Mouse (Mus musculus) C2C12 (cell line): ENCODE data around the gene Sh3gl1. TPM values are rescaled to one million over a fixed set of nuclear protein-coding genes. Genes with fewer than 3 reads are reported as not detected.

Source experiments
- H3K27me3 ChIP-seq: one replicate; pipeline ENCODE4 v1.6.1; 2011; ENCODE audit not compliant: control insufficient read depth, insufficient read depth, insufficient read length
- H3K36me3 ChIP-seq: one replicate; pipeline ENCODE4 v1.6.1; 2011; ENCODE audit not compliant: control insufficient read depth, insufficient read depth
- H3K4me3 ChIP-seq: one replicate; pipeline ENCODE4 v1.5.1; 2011; ENCODE audit warnings: mild to moderate bottlenecking, control low read depth; ENCODE audit not compliant: poor library complexity, insufficient read depth, severe bottlenecking
- H3K79me2 ChIP-seq: one replicate; pipeline ENCODE4 v1.6.1; 2011; ENCODE audit not compliant: control insufficient read depth, insufficient read depth
- H3K79me3 ChIP-seq: one replicate; pipeline ENCODE4 v1.6.1; 2011; ENCODE audit warnings: low read depth, control low read depth
- H3ac ChIP-seq: one replicate; pipeline ENCODE3; 2011; ENCODE audit warnings: low read depth; ENCODE audit not compliant: control insufficient read depth, insufficient read length
- CEBPB ChIP-seq: IDR thresholded peaks from one replicate; pipeline ENCODE4 v1.6.1; 2011; ENCODE audit warnings: low read depth, mild to moderate bottlenecking, control low read depth, moderate library complexity
- CTCF ChIP-seq: IDR thresholded peaks from one replicate; pipeline ENCODE4 v1.5.1; 2011; ENCODE audit not compliant: control insufficient read depth, insufficient read depth, insufficient read length
- FOSL1 ChIP-seq: IDR thresholded peaks from one replicate; pipeline ENCODE4 v1.8.0; 2011; ENCODE audit warnings: mild to moderate bottlenecking, low read length; ENCODE audit not compliant: poor library complexity, insufficient read depth, severe bottlenecking
- MAX ChIP-seq: IDR thresholded peaks from one replicate; pipeline ENCODE4 v1.6.1; 2011; ENCODE audit warnings: mild to moderate bottlenecking, control low read depth
- MYOD1 ChIP-seq: IDR thresholded peaks from one replicate; pipeline ENCODE4 v1.6.1; 2011; ENCODE audit warnings: low read depth; ENCODE audit not compliant: control insufficient read depth, insufficient read length
- MYOG ChIP-seq: IDR thresholded peaks from one replicate; pipeline ENCODE4 v1.6.1; 2011; ENCODE audit not compliant: control insufficient read depth, insufficient read length; ENCODE audit errors: extremely low read depth
- USF1 ChIP-seq: IDR thresholded peaks from one replicate; pipeline ENCODE4 v1.6.1; 2011; ENCODE audit warnings: low read depth, mild to moderate bottlenecking, control low read depth, moderate library complexity
- polyA plus RNA-seq: library from polyadenylated mRNA; unstranded; fragments of >200 nt; fragmentation: generic; extraction: Trizol; gene quantifications from one replicate; pipeline ENCODE4 v1.2.1, GENCODE M21; 2012; ENCODE audit warnings: missing spikeins

The Sh3gl1 gene
- polyA plus RNA-seq, 1 experiment: 83.9 TPM

DNA sequence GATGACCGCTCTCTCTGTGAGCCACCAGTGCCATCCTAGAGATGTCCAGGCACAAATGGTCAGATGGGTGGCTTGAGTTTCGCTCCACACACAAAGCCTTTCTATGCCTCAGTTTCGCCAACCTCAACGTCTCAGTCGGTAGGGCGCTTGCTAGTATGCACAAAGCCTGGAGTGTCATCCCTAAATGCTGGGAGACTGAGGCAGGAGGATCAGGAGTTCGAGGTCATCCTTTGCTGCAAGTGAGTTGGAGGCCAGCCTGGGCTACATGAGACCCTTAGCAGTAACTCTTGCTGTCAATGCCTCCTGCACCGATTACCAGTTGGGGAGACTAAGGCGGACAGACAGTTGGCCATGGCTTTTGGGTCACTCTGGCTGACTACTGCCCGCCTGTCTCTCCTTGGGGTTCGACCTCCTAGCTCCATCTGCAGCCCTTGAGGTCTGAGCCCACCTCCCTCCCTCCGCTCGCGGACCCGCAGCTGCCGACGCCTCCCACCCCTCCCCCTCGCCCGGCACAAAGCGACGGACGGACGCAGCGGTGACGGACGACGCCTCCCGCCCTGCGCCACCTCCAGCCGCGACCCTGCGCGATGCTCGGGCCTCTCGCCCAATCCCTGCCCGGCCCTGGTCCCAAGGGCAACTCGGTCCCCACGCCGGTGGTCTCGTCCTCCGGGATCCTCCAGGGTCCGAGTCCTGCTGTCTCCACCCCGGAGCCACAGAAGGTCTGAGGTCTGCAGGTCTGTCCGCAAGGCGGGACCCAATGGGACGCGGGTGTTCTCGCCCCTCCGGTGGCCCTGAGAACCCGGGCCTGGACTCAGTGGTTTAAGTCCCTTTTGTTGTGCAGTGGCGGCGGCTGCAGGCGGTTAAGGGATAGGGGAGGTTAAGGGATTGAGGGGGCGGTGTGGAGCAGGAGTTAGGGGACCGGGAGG, 66.2 kb downstream of the Sh3gl1 start, which contains the start of gene Shd:
Gene Shd, plus strand, starts transcription at position 502 of the 926 bp plus-strand sequence.
- TF ChIP-seq CTCF (no peak), USF1 (no peak), MAX (no peak), MYOD1 (no peak), FOSL1 (no peak), MYOG (no peak), CEBPB (no peak)
- H3K4me3 ChIP-seq: no peak within 1 kb of the TSS
- no peaks in the 10 kb centered on the region for H3K79me2 ChIP-seq
- peaks cover 35% of the 10 kb centered on the region for H3K27me3 ChIP-seq
- no peaks in the 10 kb centered on the region for H3K79me3 ChIP-seq
- peaks cover 13% of the 10 kb centered on the region for H3K36me3 ChIP-seq
- no peak within 1 kb of the TSS for H3ac ChIP-seq

GRCm38 (mm10) chr17:55969560-55969959, 66.9 kb downstream of the Sh3gl1 start:
- no peak overlapping the region for H3K4me3 ChIP-seq
- peaks cover 16% of the 10 kb centered on the region for H3K36me3 ChIP-seq

DNA sequence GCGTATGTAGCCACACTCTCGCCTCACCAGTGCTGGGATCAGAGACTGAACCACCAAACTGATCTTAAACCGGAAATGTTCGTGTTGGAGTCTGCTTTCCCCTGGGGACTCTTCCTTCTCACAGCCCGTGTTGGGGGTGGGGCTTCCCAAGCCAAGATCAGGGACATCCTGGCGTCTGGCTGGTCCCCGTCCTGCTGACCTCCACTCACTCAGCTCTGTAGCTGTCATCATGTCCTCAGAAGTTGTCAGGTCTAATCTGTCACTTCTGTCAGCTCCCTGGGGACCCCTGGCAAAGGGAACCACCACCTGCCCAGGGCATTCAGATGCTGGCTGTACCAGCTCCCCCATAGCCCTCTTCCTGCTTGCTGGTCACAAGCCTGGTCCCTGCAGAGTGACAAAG, 68.2 kb downstream of the Sh3gl1 start:
- H3K36me3 ChIP-seq: peaks cover 16% of the 10 kb centered on the region
- no peak overlapping the region for H3K4me3 ChIP-seq
- TF ChIP-seq MYOD1 (no peak), MYOG (no peak), CEBPB (no peak), CTCF (no peak)
- H3K79me3 ChIP-seq: no peaks in the 10 kb centered on the region
- no peaks in the 10 kb centered on the region for H3K79me2 ChIP-seq
- H3K27me3 ChIP-seq: peaks cover 30% of the 10 kb centered on the region
- no peak overlapping the region for H3ac ChIP-seq

More at GRCm38 (mm10) chr17:55969560-55969959, 66.9 kb downstream of the Sh3gl1 start:
- H3K79me3 ChIP-seq: no peaks in the 10 kb centered on the region
- TF ChIP-seq CTCF: no peak
- TF ChIP-seq MAX: no peak
- no peak for TF ChIP-seq MYOG
- TF ChIP-seq MYOD1: no peak
- TF ChIP-seq USF1: no peak
- no peak for TF ChIP-seq CEBPB
- no peak for TF ChIP-seq FOSL1
- peaks cover 35% of the 10 kb centered on the region for H3K27me3 ChIP-seq
- no peak overlapping the region for H3ac ChIP-seq
- H3K79me2 ChIP-seq: no peaks in the 10 kb centered on the region

DNA sequence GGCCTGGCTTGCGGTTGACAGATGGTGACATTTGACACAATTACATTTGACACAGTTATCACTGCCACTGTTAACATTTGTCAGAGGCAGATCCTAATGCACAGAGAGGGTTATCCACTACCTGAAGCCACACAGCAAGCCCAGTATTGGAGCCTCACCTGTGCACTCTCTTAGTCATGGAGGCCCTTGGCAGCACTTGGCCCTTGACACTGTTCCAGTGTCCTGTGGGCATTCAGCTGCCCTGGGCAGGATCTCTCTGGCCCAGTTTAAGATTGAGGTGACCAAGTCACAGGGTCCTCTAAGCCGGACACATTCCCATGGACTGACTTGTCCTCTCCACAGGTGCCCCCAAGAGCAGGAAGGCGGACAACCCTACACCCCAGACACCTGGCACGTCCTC, 69.2 kb downstream of the Sh3gl1 start:
- TF ChIP-seq CEBPB: no peak
- no peak for TF ChIP-seq FOSL1
- TF ChIP-seq MYOD1: no peak
- no peak for TF ChIP-seq MAX
- no peak for TF ChIP-seq MYOG
- TF ChIP-seq USF1: no peak
- TF ChIP-seq CTCF: no peak
- peaks cover 19% of the 10 kb centered on the region for H3K36me3 ChIP-seq

More for the DNA sequence above, 69.2 kb downstream of the Sh3gl1 start:
- Histone ChIP-seq H3ac (no peak overlapping the region), H3K79me2 (no peaks in the 10 kb centered on the region), H3K79me3 (peaks cover 2% of the 10 kb centered on the region), H3K4me3 (no peak overlapping the region), H3K27me3 (peaks cover 20% of the 10 kb centered on the region)

Other genes with a start within 250 kb of the Sh3gl1 start
- 0.92 TPM for gene Zfp119a, start 157.7 kb downstream of the Sh3gl1 start, polyA plus RNA-seq
- gene Zfp959, start 144.5 kb downstream of the Sh3gl1 start, polyA plus RNA-seq: 1.5 TPM
- 0.68 TPM for gene Zfp119b, start 87.1 kb downstream of the Sh3gl1 start, polyA plus RNA-seq
- not detected for gene Ebi3, start 84.0 kb downstream of the Sh3gl1 start, polyA plus RNA-seq
- gene Yju2, start 77.5 kb downstream of the Sh3gl1 start, polyA plus RNA-seq: 15.1 TPM
- gene Shd, start 66.2 kb downstream of the Sh3gl1 start, polyA plus RNA-seq: not detected
- gene Fsd1, start 50.1 kb downstream of the Sh3gl1 start, polyA plus RNA-seq: 1.2 TPM
- gene Stap2, start 31.1 kb downstream of the Sh3gl1 start, polyA plus RNA-seq: 0.48 TPM
- 55.4 TPM for gene Mpnd, start 30.9 kb downstream of the Sh3gl1 start, polyA plus RNA-seq
- gene Chaf1a, start 3.8 kb upstream of the Sh3gl1 start, polyA plus RNA-seq: 39.9 TPM
- 40.4 TPM for gene Ubxn6, start 38.4 kb upstream of the Sh3gl1 start, polyA plus RNA-seq
- 64.5 TPM for gene Hdgfl2, start 43.0 kb upstream of the Sh3gl1 start, polyA plus RNA-seq
- gene Plin4, start 73.2 kb upstream of the Sh3gl1 start, polyA plus RNA-seq: 3.2 TPM
- 0.08 TPM for gene Plin5, start 81.0 kb upstream of the Sh3gl1 start, polyA plus RNA-seq
- 0.02 TPM for gene Lrg1, start 85.4 kb upstream of the Sh3gl1 start, polyA plus RNA-seq
- gene Sema6b, start 103.7 kb upstream of the Sh3gl1 start, polyA plus RNA-seq: 0.81 TPM
- gene Tnfaip8l1, start 125.8 kb upstream of the Sh3gl1 start, polyA plus RNA-seq: 2.3 TPM
- gene Mydgf, start 147.3 kb upstream of the Sh3gl1 start, polyA plus RNA-seq: 106 TPM
- 51.8 TPM for gene Dpp9, start 182.3 kb upstream of the Sh3gl1 start, polyA plus RNA-seq
- gene Fem1a, start 220.2 kb upstream of the Sh3gl1 start, polyA plus RNA-seq: 18.1 TPM
- 5.8 TPM for gene Ticam1, start 240.2 kb upstream of the Sh3gl1 start, polyA plus RNA-seq